Mouse (Mus musculus): ENCODE measurements around the gene Gp5.
A peak's percentile ranks its signal among the peaks of the same experiment; 100 is the strongest.

GRCm38 (mm10) chr16:30304236-30304635 lies 6.3 kb downstream of the Gp5 start:
- TF ChIP-seq TCF12 (IDR thresholded peaks at IDR 0.05; ENCODE audit: insufficient read depth, poor library complexity, severe bottlenecking) (no peak), POLR2A (IDR thresholded peaks at IDR 0.05; ENCODE audit: insufficient read length, low read depth) (no peak), POLR2AphosphoS2 (IDR thresholded peaks at IDR 0.05; ENCODE audit: insufficient read length, low read depth) (no peak), MYOD1 (IDR thresholded peaks at IDR 0.05; ENCODE audit: control insufficient read depth in 1 of 3, insufficient read length in 2 of 3, low read depth in 2 of 3) (peak in 2 of 3 experiments; percentile 26 to 28), E2F4 (IDR thresholded peaks at IDR 0.05; ENCODE audit: insufficient read depth) (no peak), USF1 (IDR thresholded peaks at IDR 0.05; ENCODE audit: low read depth) (no peak), SRF (IDR thresholded peaks at IDR 0.05; ENCODE audit: control insufficient read depth, insufficient read length, low read depth) (no peak), MAX (IDR thresholded peaks at IDR 0.05; ENCODE audit: low read depth) (no peak), CEBPB (IDR thresholded peaks at IDR 0.05; ENCODE audit: insufficient read depth, poor library complexity, severe bottlenecking) (no peak), TCF3 (IDR thresholded peaks at IDR 0.05; ENCODE audit: insufficient read length, low read depth) (no peak), MYOG (IDR thresholded peaks at IDR 0.05; ENCODE audit: control insufficient read depth in 1 of 3, insufficient read depth in 1 of 3, insufficient read length in 2 of 3, low read depth in 2 of 3) (peak in 1 of 3 experiments; percentile 27), REST (IDR thresholded peaks at IDR 0.05; ENCODE audit: insufficient read depth, insufficient read length) (no peak)
